Mouse (Mus musculus) left cerebral cortex, postnatal 14 days (tissue): Measurements from ENCODE around the gene Ntn1. TPM values are rescaled to one million over a fixed set of nuclear protein-coding genes. Genes with fewer than 3 reads are reported as not detected.

Experiments
- DNase-seq, 2 experiments: peaks; one replicate each; pipeline ENCODE4 v3.0.0; 2021 to 2022; ENCODE audit warnings: low spot score in 2 of 2, mixed read lengths in 1 of 2
- intact Hi-C: fragments of 180-260 bp; cut with DNase I; formaldehyde crosslinking; loops from one replicate; pipeline ENCODE4 v1.15.1; 2025
- microRNA-seq, 2 experiments: library from miRNA; unstranded; fragments of <30 nt; microRNA quantifications; one replicate each; pipeline ENCODE4 v1.2.0; 2022
- total RNA-seq, 2 experiments: library from RNA; stranded (reverse); gene quantifications; 2 replicates each; pipeline ENCODE4 v1.2.3; 2021

Ntn1 gene
- total RNA-seq, 2 experiments from 2014 or later = 8.0 to 11.1 TPM

- intact Hi-C loops = no loop called here
Observed at GRCm38 (mm10) chr11:68171973-68172647, 228.5 kb downstream of the Ntn1 start.

DNA sequence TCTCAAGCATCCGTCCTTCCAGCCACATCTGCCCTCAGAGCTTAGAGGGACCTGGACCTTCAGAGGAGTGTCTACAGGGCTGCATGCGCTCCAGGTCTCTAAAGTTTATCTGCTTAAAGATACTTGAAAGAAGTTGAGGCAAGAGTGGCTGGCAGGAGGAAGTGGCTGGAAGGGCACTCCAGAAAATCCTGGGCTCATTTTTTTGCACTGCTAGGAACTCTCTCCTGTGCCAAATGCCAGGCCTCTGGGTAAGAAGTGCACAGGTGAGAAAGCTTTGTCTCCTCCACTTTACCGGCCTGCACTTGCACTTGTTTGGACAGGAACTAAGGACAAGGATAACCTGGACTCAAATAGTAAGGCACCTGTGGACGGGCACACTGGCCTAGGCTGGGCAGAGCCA, 232.2 kb downstream of the Ntn1 start:
- DNase-seq = no peak
- intact Hi-C loops = no loop called here

More at GRCm38 (mm10) chr11:68171973-68172647, 228.5 kb downstream of the Ntn1 start:
- no peak for DNase-seq

GRCm38 (mm10) chr11:68164408-68164807, 236.2 kb downstream of the Ntn1 start:
- no peak for DNase-seq
- intact Hi-C loops = no loop called here

DNA sequence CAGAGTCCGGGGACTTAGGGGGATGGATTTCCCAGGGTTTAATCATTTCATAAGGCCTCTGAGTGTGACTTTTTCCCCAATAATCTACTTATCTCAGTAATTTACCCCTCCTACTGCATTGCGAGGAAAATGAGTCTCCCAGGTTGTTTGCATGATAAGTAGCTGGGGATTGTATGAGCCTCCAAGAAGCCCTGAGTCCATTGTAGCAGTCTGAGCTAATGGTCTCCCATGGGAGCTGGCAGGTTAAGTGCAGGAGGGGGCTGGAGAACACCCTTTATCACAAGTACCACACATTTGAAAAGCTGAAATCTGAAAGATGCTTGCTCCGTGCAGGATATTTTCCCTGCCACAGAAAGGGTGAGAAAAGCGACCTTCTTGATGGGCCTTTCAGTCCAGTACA, 240.8 kb downstream of the Ntn1 start:
- DNase-seq = no peak
- intact Hi-C loops = no loop called here

Small RNA genes within 50 kb of the gene (microRNA-seq; reads per million reads assigned to microRNA genes)
- gene Mir6406 = 0 reads per million in 2 experiments

Other genes with a start within 250 kb of the Ntn1 start
- 1 to 10 TPM; 4.0 to 4.1 TPM for gene Pik3r5, start 31.3 kb upstream of the Ntn1 start, total RNA-seq
- 1 to 10 TPM; 3.8 to 4.1 TPM for gene Pik3r6, start 102.2 kb upstream of the Ntn1 start, total RNA-seq
- gene Mfsd6l, start 155.4 kb upstream of the Ntn1 start, total RNA-seq = not detected
- under 1 TPM; 0.95 to 0.99 TPM for gene Ccdc42, start 186.2 kb upstream of the Ntn1 start, total RNA-seq